Comparison of ENCODE assay signal across 8 mouse cellular contexts in the genomic region with DNA sequence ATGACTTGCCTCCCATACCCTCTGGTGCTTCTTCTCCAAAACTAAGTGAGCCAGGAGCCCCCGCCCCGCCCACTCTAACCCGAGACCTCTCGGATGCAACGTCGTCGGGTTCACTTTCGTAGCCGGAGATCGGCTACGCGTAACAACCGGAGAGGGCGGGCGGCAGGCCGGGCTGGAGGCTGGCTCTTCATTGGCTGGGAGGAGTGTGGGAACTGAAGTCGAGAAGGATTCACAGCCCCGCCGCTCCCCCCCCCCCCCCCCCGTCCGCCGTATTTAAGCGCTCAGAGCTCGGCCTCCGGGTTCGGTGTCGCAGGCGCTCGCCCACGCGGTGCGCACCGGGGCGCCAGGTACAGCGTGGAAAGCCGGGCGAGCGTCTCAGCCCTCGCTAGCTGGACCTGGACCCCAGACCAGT. TPM values are rescaled to one million over a fixed set of nuclear protein-coding genes. Genes with fewer than 3 reads are reported as not detected.
A peak's percentile ranks its signal among the peaks of the same experiment; 100 is the strongest.
DNase-seq lines count a peak whose midpoint lies in the region; ATAC-seq and TF ChIP-seq lines count a peak whose summit lies in the region.

Gene AW011738 (plus strand): TSS at position 304 of the 412 bp plus-strand sequence.

- WGBS in bone marrow, adult 2 months: 1% methylated on average over 36 of the region's 39 CpGs
- under 1% methylated on average over 31 of the region's 39 CpGs for WGBS in embryonic facial prominence, embryonic 15.5 days
- WGBS in heart, embryonic 12.5 days: 0% methylated on average over 39 of the region's 39 CpGs
- WGBS in kidney, embryonic 14.5 days: under 1% methylated on average over 25 of the region's 39 CpGs
- WGBS in neural tube, embryonic 12.5 days: under 1% methylated on average over 37 of the region's 39 CpGs

- no peak for TF ChIP-seq POLR2A in ES-Bruce4 (IDR thresholded peaks at IDR 0.05; ENCODE audit: insufficient read depth, low read length)
- peak; percentile 65; the same call in 1 of the 2 replicates for TF ChIP-seq POLR2A in bone marrow, adult 2 months (IDR thresholded peaks at IDR 0.05; ENCODE audit: borderline replicate concordance, control insufficient read depth, low read depth, low read length)

- peak; percentile 82 to 88 for DNase-seq in lung, adult 18-20 months
- peak; percentile 64 to 67 for DNase-seq in thymus, postnatal 10 days (ENCODE audit: low spot score in 2 of 2)

- no peaks in the 10 kb centered on the region for H3K36me3 ChIP-seq in ES-Bruce4 (ENCODE audit: control insufficient read depth, insufficient read depth, low read length, poor library complexity, severe bottlenecking)
- no peaks in the 10 kb centered on the region for H3K36me3 ChIP-seq in embryonic facial prominence, embryonic 15.5 days
- no peaks in the 10 kb centered on the region for H3K36me3 ChIP-seq in heart, embryonic 12.5 days
- H3K36me3 ChIP-seq in kidney, embryonic 14.5 days (ENCODE audit: control insufficient read depth, insufficient read depth, low read length): no peaks in the 10 kb centered on the region
- H3K36me3 ChIP-seq in neural tube, embryonic 12.5 days: 0 out of 2 replicates have a peak, but pooled peaks cover 1% of the 10 kb centered on the region

- no peak for TF ChIP-seq EP300 in ES-Bruce4 (IDR thresholded peaks at IDR 0.05; ENCODE audit: insufficient read depth, low read depth, low read length)

- H3K27me3 ChIP-seq in ES-Bruce4 (ENCODE audit: control insufficient read depth, insufficient read depth, low read length, poor library complexity, severe bottlenecking): peaks cover 7% of the 10 kb centered on the region; the same call in 1 of the 2 replicates
- peaks cover 6% of the 10 kb centered on the region for H3K27me3 ChIP-seq in embryonic facial prominence, embryonic 15.5 days
- H3K27me3 ChIP-seq in heart, embryonic 12.5 days (replicated peaks): peaks cover 4% of the 10 kb centered on the region; the same call in 1 of the 2 replicates
- no peaks in the 10 kb centered on the region; the same call in 1 of the 2 replicates for H3K27me3 ChIP-seq in kidney, embryonic 14.5 days (ENCODE audit: control insufficient read depth, insufficient read depth, low read length)
- peaks cover 4% of the 10 kb centered on the region for H3K27me3 ChIP-seq in neural tube, embryonic 12.5 days (replicated peaks)

- peak within 1 kb of the TSS; percentile 93 for H3K4me2 ChIP-seq in embryonic facial prominence, embryonic 15.5 days (replicated peaks)
- H3K4me2 ChIP-seq in heart, embryonic 12.5 days: peak within 1 kb of the TSS; percentile 97
- peak within 1 kb of the TSS; percentile 88 for H3K4me2 ChIP-seq in kidney, embryonic 14.5 days (replicated peaks; ENCODE audit: low read depth, low read length)
- peak within 1 kb of the TSS; percentile 96 for H3K4me2 ChIP-seq in neural tube, embryonic 12.5 days (replicated peaks)

- H3K27ac ChIP-seq in ES-Bruce4 (ENCODE audit: insufficient read depth, low read length): no peak within 1 kb of the TSS
- H3K27ac ChIP-seq in bone marrow, adult 2 months (ENCODE audit: control insufficient read depth, insufficient read depth, low read depth, low read length, poor library complexity): peak within 1 kb of the TSS; percentile 91
- peak within 1 kb of the TSS; percentile 34; the same call in 1 of the 2 replicates for H3K27ac ChIP-seq in embryonic facial prominence, embryonic 15.5 days (replicated peaks)
- peak within 1 kb of the TSS; percentile 69 for H3K27ac ChIP-seq in heart, embryonic 12.5 days (ENCODE audit: poor library complexity, severe bottlenecking)
- H3K27ac ChIP-seq in kidney, embryonic 14.5 days (ENCODE audit: low read depth, low read length): peak within 1 kb of the TSS; percentile 12; the same call in 1 of the 2 replicates
- H3K27ac ChIP-seq in neural tube, embryonic 12.5 days: no peak within 1 kb of the TSS

- no peaks in the 10 kb centered on the region for H3K9me3 ChIP-seq in ES-Bruce4 (replicated peaks; ENCODE audit: control insufficient read depth, insufficient read depth, low read length, poor library complexity, severe bottlenecking)
- no peaks in the 10 kb centered on the region for H3K9me3 ChIP-seq in embryonic facial prominence, embryonic 15.5 days (replicated peaks)
- H3K9me3 ChIP-seq in heart, embryonic 12.5 days (replicated peaks): no peaks in the 10 kb centered on the region
- no peaks in the 10 kb centered on the region for H3K9me3 ChIP-seq in kidney, embryonic 14.5 days (ENCODE audit: control insufficient read depth, low read length)
- H3K9me3 ChIP-seq in neural tube, embryonic 12.5 days: no peaks in the 10 kb centered on the region

- ATAC-seq in embryonic facial prominence, embryonic 15.5 days (ENCODE audit: insufficient number of reproducible peaks, low FRiP score, low TSS enrichment, low read depth): peak; percentile 84
- ATAC-seq in heart, embryonic 12.5 days (ENCODE audit: insufficient number of reproducible peaks, low FRiP score): peak; percentile 87
- ATAC-seq in kidney, embryonic 14.5 days (ENCODE audit: low FRiP score, low TSS enrichment): peak; percentile 82
- peak; percentile 81 for ATAC-seq in neural tube, embryonic 12.5 days (ENCODE audit: low FRiP score, low read depth)

- H3K4me3 ChIP-seq in ES-Bruce4 (ENCODE audit: low read depth, low read length): peak within 1 kb of the TSS; percentile 61
- H3K4me3 ChIP-seq in bone marrow, adult 2 months (replicated peaks; ENCODE audit: control insufficient read depth, low read depth, low read length): peak within 1 kb of the TSS; percentile 92
- H3K4me3 ChIP-seq in embryonic facial prominence, embryonic 15.5 days (replicated peaks): peak within 1 kb of the TSS; percentile 52
- H3K4me3 ChIP-seq in heart, embryonic 12.5 days: peak within 1 kb of the TSS; percentile 60
- peak within 1 kb of the TSS; percentile 50 for H3K4me3 ChIP-seq in kidney, embryonic 14.5 days (ENCODE audit: low read length)
- H3K4me3 ChIP-seq in neural tube, embryonic 12.5 days: peak within 1 kb of the TSS; percentile 62

- peak within 1 kb of the TSS; percentile 17 for H3K9ac ChIP-seq in ES-Bruce4 (ENCODE audit: low read depth, poor library complexity, severe bottlenecking)
- peak within 1 kb of the TSS; percentile 54 for H3K9ac ChIP-seq in embryonic facial prominence, embryonic 15.5 days
- H3K9ac ChIP-seq in heart, embryonic 12.5 days: peak within 1 kb of the TSS; percentile 71
- H3K9ac ChIP-seq in kidney, embryonic 14.5 days (ENCODE audit: low read depth, low read length): peak within 1 kb of the TSS; percentile 65
- peak within 1 kb of the TSS; percentile 73 for H3K9ac ChIP-seq in neural tube, embryonic 12.5 days

- TF ChIP-seq CTCF in ES-Bruce4 (IDR thresholded peaks at IDR 0.05; ENCODE audit: low read depth, low read length): no peak
- TF ChIP-seq CTCF in bone marrow, adult 2 months (IDR thresholded peaks at IDR 0.05; ENCODE audit: control insufficient read depth, insufficient read depth, low read length): no peak

- H3K4me1 ChIP-seq in ES-Bruce4 (ENCODE audit: control insufficient read depth, insufficient read depth, low read length): no peaks in the 10 kb centered on the region
- H3K4me1 ChIP-seq in bone marrow, adult 2 months (ENCODE audit: control insufficient read depth, insufficient read depth, low read length): peaks cover 2% of the 10 kb centered on the region
- H3K4me1 ChIP-seq in embryonic facial prominence, embryonic 15.5 days: peaks cover 27% of the 10 kb centered on the region
- H3K4me1 ChIP-seq in heart, embryonic 12.5 days (replicated peaks): peaks cover 28% of the 10 kb centered on the region
- no peaks in the 10 kb centered on the region for H3K4me1 ChIP-seq in kidney, embryonic 14.5 days (ENCODE audit: control insufficient read depth, insufficient read depth, low read length)
- H3K4me1 ChIP-seq in neural tube, embryonic 12.5 days: peaks cover 25% of the 10 kb centered on the region

RNA-seq across cellular contexts. Expression of gene AW011738, which starts in this region (rescaled TPM):
- 0.54 and 0.59 TPM in 2 replicates for polyA plus RNA-seq in ES-Bruce4 (2011; ENCODE audit: insufficient read depth, insufficient read length, low read depth, missing spikeins)
- 8.2 and 9.5 TPM in 2 replicates for polyA plus RNA-seq in bone marrow, adult 2 months (2011; ENCODE audit: insufficient read depth, insufficient read length, low replicate concordance, missing spikeins)
- 3.1 and 3.6 TPM in 2 replicates for polyA plus RNA-seq in embryonic facial prominence, embryonic 15.5 days (2015; fragmentation: Nextera tagmentation; extraction: Ambion mirVana)
- polyA plus RNA-seq in heart, embryonic 12.5 days (2016; fragmentation: Nextera tagmentation; extraction: Ambion mirVana): 3.4 and 4.3 TPM in 2 replicates
- polyA plus RNA-seq in kidney, embryonic 14.5 days (2014; fragmentation: Nextera tagmentation; extraction: Ambion mirVana): 1.0 and 1.6 TPM in 2 replicates
- polyA plus RNA-seq in neural tube, embryonic 12.5 days (2016; fragmentation: Nextera tagmentation; extraction: Ambion mirVana): 6.8 and 7.0 TPM in 2 replicates

Comparison
In these comparisons a context has a peak if more than half of its experiments do, and no peak if none do; other contexts are left out.
1. H3K27ac ChIP-seq: peak in bone marrow, adult 2 months (single experiment), embryonic facial prominence, embryonic 15.5 days (single experiment), heart, embryonic 12.5 days (single experiment) and kidney, embryonic 14.5 days (single experiment); none in ES-Bruce4 (single experiment) and neural tube, embryonic 12.5 days (single experiment).
2. H3K9ac ChIP-seq: peak in every context shown above with its lines; median percentile 73 in neural tube, embryonic 12.5 days; 71 in heart, embryonic 12.5 days; 65 in kidney, embryonic 14.5 days; 54 in embryonic facial prominence, embryonic 15.5 days; 17 in ES-Bruce4.
3. Peak in every context shown above with its lines, with median percentiles within 50 percentile points of each other: H3K4me3 ChIP-seq, ATAC-seq and H3K4me2 ChIP-seq.